Mouse (Mus musculus) limb, embryonic 12.5 days (tissue): ENCODE measurements at regions not wholly inside any gene's neighbourhood (a gene's known extent, or its start where the extent isn't known, plus 50 kb on each side); places are given as distances from the start of the nearest gene placed in this dataset.

Source experiments
- ATAC-seq: fragments of 200-750 bp; cut with Nextera tagmentation; 2 replicates; pipeline ENCODE4 v1.8.0; 2017; ENCODE audit warnings: low read depth, moderate TSS enrichment; ENCODE audit not compliant: insufficient number of reproducible peaks, insufficient read depth, low FRiP score, low TSS enrichment
- H3K27ac ChIP-seq: fragments of 300-500 bp; sonication (generic); 2 replicates; pipeline ENCODE4 v1.5.1; 2016; ENCODE audit warnings: mild to moderate bottlenecking, moderate library complexity
- H3K27me3 ChIP-seq: fragments of 300-500 bp; sonication (generic); 2 replicates; pipeline ENCODE4 v1.6.1; 2016; ENCODE audit warnings: mild to moderate bottlenecking, moderate library complexity
- H3K36me3 ChIP-seq: fragments of 300-500 bp; sonication (generic); 2 replicates; pipeline ENCODE4 v1.6.1; 2016; ENCODE audit warnings: mild to moderate bottlenecking, moderate library complexity
- H3K4me1 ChIP-seq: fragments of 300-500 bp; sonication (generic); replicated peaks from 2 replicates; pipeline ENCODE4 v1.6.1; 2016
- H3K4me2 ChIP-seq: fragments of 300-500 bp; sonication (generic); 2 replicates; pipeline ENCODE4 v1.6.1; 2016; ENCODE audit warnings: mild to moderate bottlenecking, moderate library complexity
- H3K4me3 ChIP-seq: fragments of 300-500 bp; sonication (generic); replicated peaks from 2 replicates; pipeline ENCODE4 v1.5.1; 2016; ENCODE audit warnings: mild to moderate bottlenecking
- H3K9ac ChIP-seq: fragments of 300-500 bp; sonication (generic); replicated peaks from 2 replicates; pipeline ENCODE4 v1.6.1; 2016; ENCODE audit warnings: mild to moderate bottlenecking, moderate library complexity
- H3K9me3 ChIP-seq: fragments of 300-500 bp; sonication (generic); 2 replicates; pipeline ENCODE4 v1.6.1; 2016; ENCODE audit warnings: mild to moderate bottlenecking, moderate library complexity
- WGBS: fragments of 180-500 bp; shearing (Covaris S2); methylation state at CpG from one replicate; pipeline ENCODE4 v1.1.7; 2016; 5-methylcytosine and 5-hydroxymethylcytosine counted together

- ATAC-seq = no peak
- Histone ChIP-seq H3K27ac (no peak overlapping the region), H3K9ac (no peak overlapping the region), H3K27me3 (no peaks in the 10 kb centered on the region), H3K4me2 (no peak overlapping the region), H3K36me3 (no peaks in the 10 kb centered on the region), H3K9me3 (no peaks in the 10 kb centered on the region), H3K4me1 (peaks cover 7% of the 10 kb centered on the region), H3K4me3 (no peak overlapping the region)
- WGBS = 49% methylated on average over 1 of the region's 1 CpGs
Measured at GRCm38 (mm10) chr5:85706598-85706997, 358.8 kb downstream of the Cenpc1 start.

- ATAC-seq = no peak
- Histone ChIP-seq H3K27me3 (no peaks in the 10 kb centered on the region), H3K9ac (no peak overlapping the region), H3K4me3 (no peak overlapping the region), H3K4me1 (peaks cover 7% of the 10 kb centered on the region), H3K27ac (no peak overlapping the region), H3K36me3 (no peaks in the 10 kb centered on the region), H3K4me2 (no peak overlapping the region), H3K9me3 (no peaks in the 10 kb centered on the region)
- WGBS = 28% methylated on average over 3 of the region's 3 CpGs
Measured at GRCm38 (mm10) chr5:85706084-85706483, 359.3 kb downstream of the Cenpc1 start.

GRCm38 (mm10) chr5:85677872-85678271 lies 387.5 kb downstream of the Cenpc1 start:
- Histone ChIP-seq H3K27me3 (no peaks in the 10 kb centered on the region), H3K9me3 (no peaks in the 10 kb centered on the region), H3K4me2 (no peak overlapping the region), H3K36me3 (no peaks in the 10 kb centered on the region), H3K27ac (no peak overlapping the region), H3K4me1 (no peaks in the 10 kb centered on the region), H3K4me3 (no peak overlapping the region), H3K9ac (no peak overlapping the region)
- ATAC-seq = no peak
- WGBS = 85% methylated on average over 4 of the region's 4 CpGs

GRCm38 (mm10) chr5:85671121-85671520 lies 394.3 kb downstream of the Cenpc1 start:
- 64% methylated on average over 1 of the region's 1 CpGs for WGBS
- no peak overlapping the region for H3K27ac ChIP-seq
- H3K9me3 ChIP-seq = no peaks in the 10 kb centered on the region
- H3K4me3 ChIP-seq = no peak overlapping the region
- no peaks in the 10 kb centered on the region for H3K27me3 ChIP-seq
- no peak for ATAC-seq
- H3K9ac ChIP-seq = no peak overlapping the region
- no peaks in the 10 kb centered on the region for H3K4me1 ChIP-seq
- H3K4me2 ChIP-seq = no peak overlapping the region
- H3K36me3 ChIP-seq = no peaks in the 10 kb centered on the region

GRCm38 (mm10) chr5:85661487-85661886 lies 403.9 kb downstream of the Cenpc1 start:
- Histone ChIP-seq H3K36me3 (no peaks in the 10 kb centered on the region), H3K4me3 (no peak overlapping the region), H3K9me3 (no peaks in the 10 kb centered on the region), H3K4me1 (no peaks in the 10 kb centered on the region), H3K4me2 (no peak overlapping the region), H3K27ac (no peak overlapping the region), H3K27me3 (no peaks in the 10 kb centered on the region), H3K9ac (no peak overlapping the region)
- ATAC-seq = no peak
- WGBS = 62% methylated on average over 5 of the region's 5 CpGs

GRCm38 (mm10) chr5:85621078-85621477 lies 444.3 kb downstream of the Cenpc1 start:
- 59% methylated on average over 2 of the region's 2 CpGs for WGBS
- Histone ChIP-seq H3K4me3 (no peak overlapping the region), H3K9ac (no peak overlapping the region), H3K27ac (no peak overlapping the region), H3K4me1 (no peaks in the 10 kb centered on the region), H3K36me3 (no peaks in the 10 kb centered on the region), H3K27me3 (no peaks in the 10 kb centered on the region), H3K4me2 (no peak overlapping the region), H3K9me3 (no peaks in the 10 kb centered on the region)
- no peak for ATAC-seq

GRCm38 (mm10) chr5:85614783-85615182 lies 450.6 kb downstream of the Cenpc1 start:
- Histone ChIP-seq H3K4me1 (no peaks in the 10 kb centered on the region), H3K9ac (no peak overlapping the region), H3K27me3 (peaks cover 8% of the 10 kb centered on the region; the same call in 1 of the 2 replicates), H3K36me3 (no peaks in the 10 kb centered on the region), H3K4me2 (no peak overlapping the region), H3K4me3 (no peak overlapping the region), H3K27ac (no peak overlapping the region), H3K9me3 (no peaks in the 10 kb centered on the region)
- WGBS = 84% methylated on average over 3 of the region's 3 CpGs
- ATAC-seq = no peak

- no peak for ATAC-seq
- Histone ChIP-seq H3K9ac (no peak overlapping the region), H3K36me3 (no peaks in the 10 kb centered on the region), H3K4me3 (no peak overlapping the region), H3K27me3 (peaks cover 8% of the 10 kb centered on the region; the same call in 1 of the 2 replicates), H3K9me3 (no peaks in the 10 kb centered on the region), H3K4me1 (no peaks in the 10 kb centered on the region), H3K27ac (no peak overlapping the region), H3K4me2 (no peak overlapping the region)
- WGBS = 80% methylated on average over 4 of the region's 4 CpGs
Measured at GRCm38 (mm10) chr5:85612606-85613005, 452.8 kb downstream of the Cenpc1 start.

GRCm38 (mm10) chr5:85609104-85609503 lies 456.3 kb downstream of the Cenpc1 start:
- Histone ChIP-seq H3K36me3 (no peaks in the 10 kb centered on the region), H3K4me1 (no peaks in the 10 kb centered on the region), H3K27ac (no peak overlapping the region), H3K27me3 (peaks cover 8% of the 10 kb centered on the region; the same call in 1 of the 2 replicates), H3K4me2 (no peak overlapping the region), H3K9me3 (no peaks in the 10 kb centered on the region), H3K4me3 (no peak overlapping the region), H3K9ac (no peak overlapping the region)
- 75% methylated on average over 4 of the region's 4 CpGs for WGBS
- no peak for ATAC-seq

GRCm38 (mm10) chr5:85598164-85598563 lies 467.2 kb downstream of the Cenpc1 start:
- Histone ChIP-seq H3K9ac (no peak overlapping the region), H3K27ac (no peak overlapping the region), H3K36me3 (no peaks in the 10 kb centered on the region), H3K9me3 (no peaks in the 10 kb centered on the region), H3K27me3 (no peaks in the 10 kb centered on the region), H3K4me3 (no peak overlapping the region), H3K4me2 (no peak overlapping the region), H3K4me1 (no peaks in the 10 kb centered on the region)
- ATAC-seq = no peak

GRCm38 (mm10) chr5:85595082-85595447 lies 470.3 kb downstream of the Cenpc1 start:
- Histone ChIP-seq H3K27me3 (no peaks in the 10 kb centered on the region), H3K9me3 (no peaks in the 10 kb centered on the region)
- WGBS = 55% methylated on average over 1 of the region's 1 CpGs

GRCm38 (mm10) chr5:85594413-85595081 lies 470.8 kb downstream of the Cenpc1 start:
- no peaks in the 10 kb centered on the region for H3K9me3 ChIP-seq
- H3K36me3 ChIP-seq = no peaks in the 10 kb centered on the region
- no peak overlapping the region for H3K4me3 ChIP-seq
- no peak overlapping the region for H3K9ac ChIP-seq
- ATAC-seq = no peak
- no peak overlapping the region for H3K27ac ChIP-seq
- H3K27me3 ChIP-seq = no peaks in the 10 kb centered on the region
- no peaks in the 10 kb centered on the region for H3K4me1 ChIP-seq
- 86% methylated on average over 4 of the region's 4 CpGs for whole genome bisulfite sequencing
- H3K4me2 ChIP-seq = no peak overlapping the region

More at GRCm38 (mm10) chr5:85595082-85595447, 470.3 kb downstream of the Cenpc1 start:
- Histone ChIP-seq H3K4me2 (no peak overlapping the region), H3K4me1 (no peaks in the 10 kb centered on the region), H3K4me3 (no peak overlapping the region), H3K36me3 (no peaks in the 10 kb centered on the region), H3K27ac (no peak overlapping the region), H3K9ac (no peak overlapping the region)
- ATAC-seq = no peak
